Mouse (Mus musculus) CH12.LX (cell line): ENCODE results near the gene Grrp1. TPM values are rescaled to one million over a fixed set of nuclear protein-coding genes. Genes with fewer than 3 reads are reported as not detected.

ENCODE experiments used
- DNase-seq: peaks from one replicate; pipeline ENCODE4 v3.0.0-alpha.2; 2013; ENCODE audit errors: extremely low read depth
- H3K27ac ChIP-seq: 2 replicates; pipeline ENCODE4 v1.5.1; 2012; ENCODE audit warnings: low read depth, mild to moderate bottlenecking, control low read depth, moderate library complexity; ENCODE audit not compliant: insufficient read depth
- H3K27me3 ChIP-seq: replicated peaks from 2 replicates; pipeline ENCODE3; 2012; ENCODE audit warnings: inconsistent platforms
- H3K36me3 ChIP-seq, 2 experiments: replicated peaks in 1 of 2; 2 replicates each; pipeline versions ENCODE3 to v1.6.1; 2012; ENCODE audit warnings: inconsistent platforms in 1 of 2, low read length in 1 of 2, mild to moderate bottlenecking in 1 of 2, mixed read lengths in 1 of 2, moderate library complexity in 1 of 2; ENCODE audit not compliant: control insufficient read depth in 1 of 2, insufficient read depth in 1 of 2
- H3K4me1 ChIP-seq, 2 experiments: 2 replicates each; pipeline ENCODE4 v1.6.1; 2012; ENCODE audit warnings: inconsistent platforms in 1 of 2, moderate library complexity in 1 of 2; ENCODE audit not compliant: insufficient read depth in 2 of 2, control insufficient read depth in 1 of 2
- H3K4me2 ChIP-seq: 2 replicates; pipeline ENCODE4 v1.6.1; 2012; ENCODE audit warnings: low read depth, mild to moderate bottlenecking, control low read depth; ENCODE audit not compliant: poor library complexity, insufficient read depth, severe bottlenecking
- H3K4me3 ChIP-seq, 3 experiments: fragments of 150-350 bp in 1 of 3; sonication (generic) in 1 of 3; replicated peaks in 1 of 3; 2 replicates each; pipeline versions ENCODE3 to v1.5.1; 2011 to 2012; ENCODE audit warnings: low read depth in 2 of 3, low read length in 2 of 3, mild to moderate bottlenecking in 2 of 3, moderate library complexity in 2 of 3, control low read depth in 1 of 3, improper control_type of control experiment in 1 of 3, inconsistent platforms in 1 of 3, mixed read lengths in 1 of 3; ENCODE audit not compliant: poor library complexity in 1 of 3
- H3K79me2 ChIP-seq: replicated peaks from 2 replicates; pipeline ENCODE4 v1.6.1; 2012; ENCODE audit warnings: mild to moderate bottlenecking, moderate library complexity; ENCODE audit not compliant: control insufficient read depth, poor library complexity, insufficient read depth, severe bottlenecking; ENCODE audit errors: extremely low read depth
- H3K9ac ChIP-seq: 2 replicates; pipeline ENCODE4 v1.6.1; 2012; ENCODE audit warnings: low read depth, mild to moderate bottlenecking, control low read depth, moderate library complexity; ENCODE audit not compliant: insufficient read depth
- H3K9me3 ChIP-seq: replicated peaks from 2 replicates; pipeline ENCODE3; 2012; ENCODE audit warnings: low read length, inconsistent platforms, mixed read lengths
- BHLHE40 ChIP-seq: IDR thresholded peaks from 2 replicates; pipeline ENCODE4 v1.6.1; 2011; ENCODE audit warnings: mild to moderate bottlenecking, low read depth, low read length, improper control_type of control experiment
- CTCF ChIP-seq, 2 experiments: IDR thresholded peaks in 1 of 2; conservative IDR thresholded peaks in 1 of 2; 2 replicates each; pipeline ENCODE4 v1.5.1; 2011 to 2012; ENCODE audit warnings: low read depth in 2 of 2, low read length in 2 of 2, improper control_type of control experiment in 1 of 2, inconsistent platforms in 1 of 2, mild to moderate bottlenecking in 1 of 2, moderate library complexity in 1 of 2
- EP300 ChIP-seq: IDR thresholded peaks from 2 replicates; pipeline ENCODE4 v1.6.1; 2011; ENCODE audit warnings: low read length, improper control_type of control experiment
- GABPA ChIP-seq: IDR thresholded peaks from 2 replicates; pipeline ENCODE4 v1.6.1; 2012; ENCODE audit warnings: low read depth, low read length, improper control_type of control experiment, inconsistent platforms; ENCODE audit not compliant: insufficient replicate concordance
- HCFC1 ChIP-seq: IDR thresholded peaks from 2 replicates; pipeline ENCODE4 v1.6.1; 2012; ENCODE audit warnings: low read depth, mild to moderate bottlenecking, inconsistent platforms, low read length, improper control_type of control experiment
- JUND ChIP-seq: conservative IDR thresholded peaks from 2 replicates; pipeline ENCODE4 v1.6.1; 2011; ENCODE audit warnings: low read depth, low read length, improper control_type of control experiment
- KAT2A ChIP-seq: IDR thresholded peaks from 2 replicates; pipeline ENCODE4 v1.6.1; 2012; ENCODE audit warnings: low read length, improper control_type of control experiment, inconsistent platforms; ENCODE audit not compliant: insufficient replicate concordance
- MAZ ChIP-seq: IDR thresholded peaks from 2 replicates; pipeline ENCODE4 v1.6.1; 2012; ENCODE audit warnings: low read depth, mild to moderate bottlenecking, inconsistent platforms, low read length, improper control_type of control experiment, moderate library complexity
- MYC ChIP-seq: IDR thresholded peaks from 2 replicates; pipeline ENCODE4 v1.6.1; 2011; ENCODE audit warnings: low read depth, mild to moderate bottlenecking, improper control_type of control experiment, low read length
- NELFE ChIP-seq: IDR thresholded peaks from 2 replicates; pipeline ENCODE4 v1.6.1; 2011; ENCODE audit warnings: low read depth, low read length, improper control_type of control experiment
- RCOR1 ChIP-seq: conservative IDR thresholded peaks from 2 replicates; pipeline ENCODE4 v1.6.1; 2012; ENCODE audit warnings: low read depth, mild to moderate bottlenecking, inconsistent platforms, low read length, improper control_type of control experiment
- SMC3 ChIP-seq: IDR thresholded peaks from 2 replicates; pipeline ENCODE4 v1.6.1; 2011; ENCODE audit warnings: low read depth, low read length, improper control_type of control experiment
- TBP ChIP-seq: conservative IDR thresholded peaks from 2 replicates; pipeline ENCODE4 v1.6.1; 2011; ENCODE audit warnings: low read depth, low read length, improper control_type of control experiment
- TCF12 ChIP-seq: IDR thresholded peaks from 2 replicates; pipeline ENCODE4 v1.6.1; 2014; ENCODE audit warnings: low read depth, mild to moderate bottlenecking, inconsistent platforms, low read length, improper control_type of control experiment
- USF1 ChIP-seq: IDR thresholded peaks from 2 replicates; pipeline ENCODE4 v1.6.1; 2014; ENCODE audit warnings: low read depth, mild to moderate bottlenecking, inconsistent platforms, low read length, improper control_type of control experiment
- USF2 ChIP-seq: conservative IDR thresholded peaks from 2 replicates; pipeline ENCODE4 v1.6.1; 2011; ENCODE audit warnings: low read depth, low read length, improper control_type of control experiment
- ZC3H11A ChIP-seq: IDR thresholded peaks from 2 replicates; pipeline ENCODE4 v1.6.1; 2012; ENCODE audit warnings: low read depth, mild to moderate bottlenecking, inconsistent platforms, low read length, improper control_type of control experiment
- ZKSCAN1 ChIP-seq: IDR thresholded peaks from 2 replicates; pipeline ENCODE4 v1.6.1; 2012; ENCODE audit warnings: low read depth, inconsistent platforms, low read length, improper control_type of control experiment, borderline replicate concordance
- ZMIZ1 ChIP-seq: IDR thresholded peaks from 2 replicates; pipeline ENCODE4 v1.6.1; 2012; ENCODE audit warnings: low read depth, mild to moderate bottlenecking, inconsistent platforms, low read length, improper control_type of control experiment
- dilution Hi-C: fragments of 300-500 bp; cut with MboI; formaldehyde crosslinking; loops from 2 replicates; pipeline ENCODE4 v1.14.3; 2020; ENCODE audit warnings: low sequenced_read_pairs; ENCODE audit not compliant: extremely low pct_unique_long_range_greater_than_20kb, extremely low pct_ligation_motif_present
- in situ Hi-C: fragments of 300-500 bp; cut with MboI; formaldehyde crosslinking; loops from 3 replicates; pipeline ENCODE4 v1.14.3; 2019; ENCODE audit warnings: low sequenced_read_pairs, low pct_ligation_motif_present, low pct_unique_long_range_greater_than_20kb, mixed read lengths
- polyA plus RNA-seq: library from polyadenylated mRNA; unstranded; fragments of >175 nt; gene quantifications from 2 replicates; pipeline ENCODE4 v1.2.1, GENCODE M21; 2012; ENCODE audit warnings: low read depth; ENCODE audit not compliant: insufficient read length
- total RNA-seq, 2 experiments: library from RNA; depleted of rRNA; stranded (reverse); fragments of 300-350 nt in 1 of 2; fragments of >200 nt in 1 of 2; gene quantifications; 2 replicates each; pipeline ENCODE4 v1.2.3; 2012 to 2014

Grrp1 gene
- total and polyA plus RNA-seq, 3 experiments, result not detected

GRCm38 (mm10) chr4:134238279-134238651 is 15.6 kb downstream of the Grrp1 start, which contains the start of gene Cnksr1:
TSS of gene Cnksr1 (minus strand) at chr4:134238399.
- DNase-seq, result no peak
- dilution Hi-C loops (no loop called here), in situ Hi-C loops (no loop called here)
- no peak within 1 kb of the TSS for H3K27ac ChIP-seq
- no peaks in the 10 kb centered on the region for H3K9me3 ChIP-seq
- peaks cover 6 to 10% of the 10 kb centered on the region in 2 experiments; a peak in 2 of 4 replicates for H3K4me1 ChIP-seq
- no peak within 1 kb of the TSS for H3K9ac ChIP-seq
- H3K36me3 ChIP-seq, result peaks cover 0 to 7% of the 10 kb centered on the region in 2 experiments
- no peak within 1 kb of the TSS for H3K4me2 ChIP-seq
- H3K27me3 ChIP-seq, result peaks cover 4% of the 10 kb centered on the region
- H3K79me2 ChIP-seq, result no peaks in the 10 kb centered on the region
- H3K4me3 ChIP-seq, result no peak within 1 kb of the TSS
- TF ChIP-seq ZKSCAN1 (no peak), NELFE (no peak), KAT2A (no peak), ZC3H11A (no peak), MAZ (no peak), TBP (no peak), JUND (no peak), MYC (no peak), ZMIZ1 (no peak), USF2 (no peak), HCFC1 (no peak), CTCF (conservative IDR thresholded peaks at IDR 0.05 in 1 of 2, IDR thresholded peaks at IDR 0.05 in 1 of 2; ENCODE audit: low read depth in 2 of 2, low read length in 2 of 2) (no peak), SMC3 (no peak), RCOR1 (no peak), EP300 (no peak), TCF12 (no peak), USF1 (no peak), GABPA (no peak), BHLHE40 (no peak)

GRCm38 (mm10) chr4:134237582-134238278 is 16.2 kb downstream of the Grrp1 start:
- no peaks in the 10 kb centered on the region for H3K9me3 ChIP-seq
- DNase-seq, result no peak
- in situ Hi-C loops, result no loop called here
- no peak overlapping the region for H3K4me2 ChIP-seq
- no peaks in the 10 kb centered on the region for H3K79me2 ChIP-seq
- peaks cover 6 to 10% of the 10 kb centered on the region in 2 experiments; a peak in 2 of 4 replicates for H3K4me1 ChIP-seq
- no peak overlapping the region for H3K9ac ChIP-seq
- dilution Hi-C loops, result no loop called here
- no peak overlapping the region for H3K4me3 ChIP-seq
- peaks cover 9% of the 10 kb centered on the region for H3K27me3 ChIP-seq
- no peak overlapping the region for H3K27ac ChIP-seq
- TF ChIP-seq RCOR1 (no peak), MYC (no peak), HCFC1 (no peak), CTCF (conservative IDR thresholded peaks at IDR 0.05 in 1 of 2, IDR thresholded peaks at IDR 0.05 in 1 of 2; ENCODE audit: low read depth in 2 of 2, low read length in 2 of 2) (no peak)
- peaks cover 0 to 2% of the 10 kb centered on the region in 2 experiments for H3K36me3 ChIP-seq
